Mouse (Mus musculus) thymus, postnatal 36 days (tissue): ENCODE data around the gene Gm17655.
"Not testable (repeated sequence)": the region's sequence is repeated elsewhere in the genome, so short reads cannot be mapped to it uniquely, and the experiment has no call there.

ENCODE experiments used
- DNase-seq, 2 experiments: peaks; one replicate each; pipeline ENCODE4 v3.0.0; 2022; ENCODE audit warnings: mixed read lengths in 2 of 2

The Gm17655 gene

GRCm38 (mm10) chr5:110072413-110072812 lies at the start of gene Gm17655:
Gm17655 (minus strand) TSS chr5:110072513.
- not testable (repeated sequence) for DNase-seq

- DNase-seq = peak; percentile 84 to 86
These were observed 37.7 kb upstream of the Gm17655 start, which contains the start of gene Zfp605 for GRCm38 (mm10) chr5:110109991-110110441. Zfp605 (plus strand) TSS chr5:110110092.

GRCm38 (mm10) chr5:110108305-110108628 lies 36.0 kb upstream of the Gm17655 start:
- DNase-seq = no peak

- DNase-seq = peak; percentile 93 to 97
These were observed 35.4 kb upstream of the Gm17655 start, which contains the start of gene Gtpbp6 for GRCm38 (mm10) chr5:110107581-110108304. Gtpbp6 (minus strand) TSS chr5:110108197.

- DNase-seq = peak in 1 of 2 experiments; percentile 62
These were observed 34.7 kb upstream of the Gm17655 start for GRCm38 (mm10) chr5:110106901-110107564.

GRCm38 (mm10) chr5:110106140-110106871 lies 34.0 kb upstream of the Gm17655 start:
- DNase-seq = peak in 1 of 2 experiments; percentile 22

- DNase-seq = peak in 1 of 2 experiments; percentile 24
These were observed 32.5 kb upstream of the Gm17655 start for GRCm38 (mm10) chr5:110104616-110105380.

- DNase-seq = no peak
These were observed 31.7 kb upstream of the Gm17655 start for GRCm38 (mm10) chr5:110103901-110104615.

- DNase-seq = no peak
These were observed 30.7 kb upstream of the Gm17655 start for GRCm38 (mm10) chr5:110102853-110103625.

- no peak for DNase-seq
These were observed 30.1 kb upstream of the Gm17655 start for GRCm38 (mm10) chr5:110102429-110102828.

GRCm38 (mm10) chr5:110101716-110102347 lies 29.5 kb upstream of the Gm17655 start:
- DNase-seq = peak in 1 of 2 experiments; percentile 60

GRCm38 (mm10) chr5:110100921-110101631 lies 28.8 kb upstream of the Gm17655 start:
- peak; percentile 53 to 72 for DNase-seq

GRCm38 (mm10) chr5:110099656-110100580 lies 27.6 kb upstream of the Gm17655 start, which contains the start of gene Plcxd1:
Plcxd1 (plus strand) TSS chr5:110099969.
- peak in 1 of 2 experiments; percentile 47 for DNase-seq

- peak in 1 of 2 experiments; percentile 51 for DNase-seq
These were observed 26.7 kb upstream of the Gm17655 start for GRCm38 (mm10) chr5:110098991-110099477.

- no peak for DNase-seq
These were observed 22.5 kb upstream of the Gm17655 start for GRCm38 (mm10) chr5:110094847-110095213.

GRCm38 (mm10) chr5:110094030-110094846 lies 21.9 kb upstream of the Gm17655 start, which contains the start of gene Gm35315:
Gm35315 (minus strand) TSS chr5:110094420.
- peak; percentile 85 to 90 for DNase-seq

- peak in 1 of 2 experiments; percentile 73 for DNase-seq
These were observed 19.2 kb upstream of the Gm17655 start for GRCm38 (mm10) chr5:110091546-110091945.
